Mouse (Mus musculus) ES-E14 (cell line): ENCODE data around the gene Eif4e1b.

Experiments
- CHD2 ChIP-seq: IDR thresholded peaks from 2 replicates; pipeline ENCODE4 v1.6.1; 2014; ENCODE audit warnings: mild to moderate bottlenecking, low read depth, low read length, inconsistent platforms
- MAFK ChIP-seq: IDR thresholded peaks from 2 replicates; pipeline ENCODE4 v1.6.1; 2014; ENCODE audit warnings: mild to moderate bottlenecking, low read depth, low read length, inconsistent platforms; ENCODE audit not compliant: insufficient read depth

GRCm38 (mm10) chr13:54811476-54811875 lies 27.7 kb downstream of the Eif4e1b start:
- TF ChIP-seq MAFK (no peak), CHD2 (no peak)
